In genomic region chr3:114065587-114065986, GRCm38 (mm10) we compare ENCODE assay signal across 9 mouse cellular contexts. TPM values are rescaled to one million over a fixed set of nuclear protein-coding genes. Genes with fewer than 3 reads are reported as not detected.
A peak's percentile ranks its signal among the peaks of the same experiment; 100 is the strongest.
DNase-seq lines count a peak whose midpoint lies in the region; ATAC-seq lines count a peak whose summit lies in the region.
"Had no signal": no experiment of that assay in that cellular context is flagged by ENCODE, and none has a peak within 500 bp of the region (broad histone marks: within the 10 kb centered on the region; RNA-seq: fewer than 3 reads in every experiment).

No protein-coding gene starts in this region.

- no peak for DNase-seq in heart, adult 9 months (ENCODE audit: low spot score in 2 of 2)
- DNase-seq in forelimb bud, embryonic 11.5 days (ENCODE audit: low read depth, low spot score) = peak; percentile 20
- DNase-seq in layer of hippocampus, adult 9-11 months = peak; percentile 31
- DNase-seq in retina, postnatal 1 day = peak; percentile 8
- DNase-seq in cerebellum, adult 11 months = no peak
- DNase-seq in cerebellum, adult 8-10 months = no peak
- no peak for DNase-seq in testis, postnatal 10 days (ENCODE audit: low spot score)
- DNase-seq: lung, postnatal 4 days had no signal

- no peaks in the 10 kb centered on the region for H3K27me3 ChIP-seq in heart, embryonic 16.5 days (ENCODE audit: control insufficient read depth, insufficient read depth, low read length)

- H3K4me1 ChIP-seq in heart, embryonic 16.5 days (ENCODE audit: control insufficient read depth, insufficient read depth, low read length) = no peaks in the 10 kb centered on the region; the same call in 1 of the 2 replicates

- H3K9ac ChIP-seq in heart, embryonic 16.5 days (ENCODE audit: low read length) = no peak overlapping the region

- 25% methylated on average over 4 of the region's 4 CpGs for WGBS in heart, embryonic 16.5 days

- H3K9me3 ChIP-seq in heart, embryonic 16.5 days (replicated peaks; ENCODE audit: control insufficient read depth, low read length) = no peaks in the 10 kb centered on the region

- peak overlapping the region; percentile 52 for H3K4me2 ChIP-seq in heart, embryonic 16.5 days (ENCODE audit: low read depth, low read length)

- H3K27ac ChIP-seq in heart, embryonic 16.5 days (ENCODE audit: low read length) = peak overlapping the region; percentile 24; the same call in 1 of the 2 replicates

- peak overlapping the region; percentile 31 for H3K4me3 ChIP-seq in heart, embryonic 16.5 days (ENCODE audit: low read length)

- H3K36me3 ChIP-seq in heart, embryonic 16.5 days (ENCODE audit: control insufficient read depth, insufficient read depth) = no peaks in the 10 kb centered on the region

- ATAC-seq in heart, embryonic 16.5 days (replicated peaks; ENCODE audit: extremely low read depth, insufficient read depth, low FRiP score) = peak; percentile 89

RNA-seq across cellular contexts. Expression of gene Col11a1, which starts 35.2 kb away (rescaled TPM):
- 3.8 and 4.6 TPM in 2 replicates for polyA plus RNA-seq in heart, embryonic 16.5 days (2015; fragmentation: Nextera tagmentation; extraction: Ambion mirVana)

Comparison
In these comparisons a context has a peak if more than half of its experiments do, and no peak if none do; other contexts are left out.
1. DNase-seq: peak in forelimb bud, embryonic 11.5 days (single experiment), layer of hippocampus, adult 9-11 months (single experiment) and retina, postnatal 1 day (single experiment); none in heart, adult 9 months (0 of 2), cerebellum, adult 11 months (single experiment), cerebellum, adult 8-10 months (single experiment) and testis, postnatal 10 days (single experiment).